8 mouse cellular contexts compared by ENCODE assay signal in genomic region chr2:106693702-106694566, GRCm38 (mm10). TPM values are rescaled to one million over a fixed set of nuclear protein-coding genes. Genes with fewer than 3 reads are reported as not detected.
DNase-seq lines count a peak whose midpoint lies in the region; ATAC-seq and TF ChIP-seq lines count a peak whose summit lies in the region.

No protein-coding gene starts in this region.

- H3K27me3 ChIP-seq in embryonic facial prominence, embryonic 13.5 days: no peaks in the 10 kb centered on the region
- no peaks in the 10 kb centered on the region for H3K27me3 ChIP-seq in heart, embryonic 10.5 days (ENCODE audit: insufficient read depth, poor library complexity, severe bottlenecking)
- H3K27me3 ChIP-seq in kidney, embryonic 14.5 days (ENCODE audit: control insufficient read depth, insufficient read depth, low read length): peaks cover 9% of the 10 kb centered on the region; the same call in 1 of the 2 replicates
- peaks cover 46% of the 10 kb centered on the region for H3K27me3 ChIP-seq in liver, embryonic 14.5 days (ENCODE audit: control insufficient read depth, insufficient read depth, low read length)

- H3K9ac ChIP-seq in embryonic facial prominence, embryonic 13.5 days: peak overlapping the region; percentile 97
- peak overlapping the region; percentile 82 for H3K9ac ChIP-seq in kidney, embryonic 14.5 days (ENCODE audit: low read depth, low read length)
- peak overlapping the region; percentile 45 for H3K9ac ChIP-seq in liver, embryonic 14.5 days (replicated peaks)

- no peak for TF ChIP-seq EP300 in liver, embryonic 14.5 days (IDR thresholded peaks at IDR 0.05; ENCODE audit: low read depth)

- peak; percentile 49 for ATAC-seq in embryonic facial prominence, embryonic 13.5 days (ENCODE audit: insufficient number of reproducible peaks, insufficient read depth, low FRiP score, low TSS enrichment, low read depth)
- peak; percentile 78 for ATAC-seq in kidney, embryonic 14.5 days (ENCODE audit: low FRiP score, low TSS enrichment)
- ATAC-seq in liver, embryonic 14.5 days (ENCODE audit: insufficient read depth): peak; percentile 63

- H3K4me1 ChIP-seq in embryonic facial prominence, embryonic 13.5 days: peaks cover 35% of the 10 kb centered on the region
- H3K4me1 ChIP-seq in heart, embryonic 10.5 days: peaks cover 10% of the 10 kb centered on the region; the same call in 1 of the 2 replicates
- H3K4me1 ChIP-seq in kidney, embryonic 14.5 days (ENCODE audit: control insufficient read depth, insufficient read depth, low read length): peaks cover 9% of the 10 kb centered on the region
- 0 out of 4 replicates have a peak, but pooled peaks cover 0 to 2% of the 10 kb centered on the region in 2 experiments for H3K4me1 ChIP-seq in liver, embryonic 14.5 days (replicated peaks; ENCODE audit: control insufficient read depth in 2 of 2, insufficient read depth in 2 of 2, low read length in 1 of 2)
- H3K4me1 ChIP-seq in olfactory bulb, adult 2 months (ENCODE audit: control insufficient read depth, insufficient read depth, low read length): peaks cover 10% of the 10 kb centered on the region

- H3K36me3 ChIP-seq in embryonic facial prominence, embryonic 13.5 days: no peaks in the 10 kb centered on the region
- no peaks in the 10 kb centered on the region for H3K36me3 ChIP-seq in heart, embryonic 10.5 days
- H3K36me3 ChIP-seq in kidney, embryonic 14.5 days (ENCODE audit: control insufficient read depth, insufficient read depth, low read length): no peaks in the 10 kb centered on the region
- no peaks in the 10 kb centered on the region for H3K36me3 ChIP-seq in liver, embryonic 14.5 days (replicated peaks; ENCODE audit: control insufficient read depth, insufficient read depth, low read depth)

- TF ChIP-seq POLR2A in olfactory bulb, adult 2 months (IDR thresholded peaks at IDR 0.05; ENCODE audit: insufficient read depth, low read depth, low read length): no peak

- under 1% methylated on average over 78 of the region's 91 CpGs for WGBS in embryonic facial prominence, embryonic 13.5 days
- under 1% methylated on average over 88 of the region's 91 CpGs for WGBS in heart, embryonic 10.5 days
- WGBS in kidney, embryonic 14.5 days: under 1% methylated on average over 81 of the region's 91 CpGs
- under 1% methylated on average over 84 of the region's 91 CpGs for WGBS in liver, embryonic 14.5 days (ENCODE audit: insufficient replicate concordance)
- WGBS in olfactory bulb, adult 2 months: under 1% methylated on average over 89 of the region's 91 CpGs

- H3K4me2 ChIP-seq in embryonic facial prominence, embryonic 13.5 days: peak overlapping the region; percentile 91
- peak overlapping the region; percentile 99 for H3K4me2 ChIP-seq in kidney, embryonic 14.5 days (replicated peaks; ENCODE audit: low read depth, low read length)
- peak overlapping the region; percentile 77 for H3K4me2 ChIP-seq in liver, embryonic 14.5 days (ENCODE audit: low read depth)

- no peak for TF ChIP-seq CTCF in liver, embryonic 14.5 days (IDR thresholded peaks at IDR 0.05; ENCODE audit: low read depth)
- no peak for TF ChIP-seq CTCF in olfactory bulb, adult 2 months (IDR thresholded peaks at IDR 0.05; ENCODE audit: insufficient read depth, low read depth, low read length)

- H3K27ac ChIP-seq in embryonic facial prominence, embryonic 13.5 days: peak overlapping the region; percentile 99
- H3K27ac ChIP-seq in heart, embryonic 10.5 days: peak overlapping the region; percentile 99
- peak overlapping the region; percentile 83 for H3K27ac ChIP-seq in kidney, embryonic 14.5 days (ENCODE audit: low read depth, low read length)
- H3K27ac ChIP-seq in liver, embryonic 14.5 days: no peak overlapping the region
- H3K27ac ChIP-seq in olfactory bulb, adult 2 months (ENCODE audit: insufficient read depth, low read depth, low read length): peak overlapping the region; percentile 84

- peak overlapping the region; percentile 87 for H3K4me3 ChIP-seq in embryonic facial prominence, embryonic 13.5 days
- peak overlapping the region; percentile 97 for H3K4me3 ChIP-seq in heart, embryonic 10.5 days
- H3K4me3 ChIP-seq in kidney, embryonic 14.5 days (ENCODE audit: low read length): peak overlapping the region; percentile 78
- peak overlapping the region; percentile 62 to 64 for H3K4me3 ChIP-seq in liver, embryonic 14.5 days (ENCODE audit: insufficient read depth in 1 of 2, low read depth in 2 of 2, low read length in 2 of 2)
- H3K4me3 ChIP-seq in olfactory bulb, adult 2 months (ENCODE audit: insufficient read depth, low read depth, low read length): peak overlapping the region; percentile 68

- peak; percentile 6 for DNase-seq in thymus, postnatal 14 days
- DNase-seq in thymus, postnatal 25 days: no peak
- peak; percentile 82 for DNase-seq in heart, embryonic 10.5 days (ENCODE audit: low spot score)
- no peak for DNase-seq in liver, embryonic 14.5 days (ENCODE audit: low read depth in 3 of 3, low spot score in 3 of 3)
- DNase-seq in yolk sac, embryonic 10.5 days (ENCODE audit: low spot score): peak; percentile 75

- no peaks in the 10 kb centered on the region for H3K9me3 ChIP-seq in embryonic facial prominence, embryonic 13.5 days
- H3K9me3 ChIP-seq in heart, embryonic 10.5 days: no peaks in the 10 kb centered on the region
- H3K9me3 ChIP-seq in kidney, embryonic 14.5 days (ENCODE audit: control insufficient read depth, low read length): no peaks in the 10 kb centered on the region
- no peaks in the 10 kb centered on the region for H3K9me3 ChIP-seq in liver, embryonic 14.5 days (ENCODE audit: control insufficient read depth, low read length)

RNA-seq across cellular contexts. Expression of gene Mpped2, which starts 0.9 kb away (rescaled TPM):
- polyA plus RNA-seq in embryonic facial prominence, embryonic 13.5 days (2015; fragmentation: Nextera tagmentation; extraction: Ambion mirVana): 105 and 115 TPM in 2 replicates
- polyA plus RNA-seq in heart, embryonic 10.5 days (2016; fragmentation: Nextera tagmentation; extraction: Ambion mirVana): 130 and 173 TPM in 2 replicates
- 29.5 and 36.7 TPM in 2 replicates for polyA plus RNA-seq in kidney, embryonic 14.5 days (2014; fragmentation: Nextera tagmentation; extraction: Ambion mirVana)
- 0.43 and 0.68 TPM in 2 replicates for polyA plus RNA-seq in liver, embryonic 14.5 days (2012; rRNA removed)
- polyA plus RNA-seq in liver, embryonic 14.5 days (2014; fragmentation: Nextera tagmentation; extraction: Ambion mirVana): 0.67 and 0.80 TPM in 2 replicates
- polyA plus RNA-seq in olfactory bulb, adult 2 months (2012; ENCODE audit: insufficient read depth, insufficient read length, low replicate concordance, missing spikeins): not detected in 2 replicates

Comparison
In these comparisons a context has a peak if more than half of its experiments do, and no peak if none do; other contexts are left out.
1. DNase-seq: peak in thymus, postnatal 14 days (single experiment), heart, embryonic 10.5 days (single experiment) and yolk sac, embryonic 10.5 days (single experiment); none in thymus, postnatal 25 days (single experiment) and liver, embryonic 14.5 days (0 of 3).
2. H3K9ac ChIP-seq: peak in every context shown above with its lines; median percentile 97 in embryonic facial prominence, embryonic 13.5 days; 82 in kidney, embryonic 14.5 days; 45 in liver, embryonic 14.5 days.
3. Peak in every context shown above with its lines, with median percentiles within 50 percentile points of each other: ATAC-seq, H3K4me2 ChIP-seq and H3K4me3 ChIP-seq.